Mouse (Mus musculus) heart, postnatal 36 days (tissue): ENCODE data around the gene Ppp1r2. TPM values are rescaled to one million over a fixed set of nuclear protein-coding genes. Genes with fewer than 3 reads are reported as not detected.

Experiments
- microRNA-seq, 2 experiments: library from miRNA; unstranded; fragments of <30 nt; microRNA quantifications; one replicate each; pipeline ENCODE4 v1.2.0; 2021; ENCODE audit warnings: borderline number of aligned reads in 2 of 2
- total RNA-seq, 2 experiments: library from RNA; stranded (reverse); gene quantifications; 2 replicates each; pipeline ENCODE4 v1.2.3; 2021

Gene Ppp1r2
- total RNA-seq, 2 experiments from 2014 or later: 82.1 to 83.7 TPM

Small RNA genes lying within 50 kb of the gene (microRNA-seq; reads per million reads assigned to microRNA genes)
- 0 reads per million in 2 experiments for gene Gm27415

Other genes with a start within 250 kb of the Ppp1r2 start
- 10 to 100 TPM; 11.6 to 12.5 TPM for gene Xxylt1, start 193.8 kb downstream of the Ppp1r2 start, total RNA-seq
- 10 to 100 TPM; 21.3 to 22.6 TPM for gene Acap2, start 74.0 kb downstream of the Ppp1r2 start, total RNA-seq
- gene Apod, start 39.5 kb upstream of the Ppp1r2 start, total RNA-seq: 1 to 10 TPM; 3.8 to 7.2 TPM
- gene Bdh1, start 147.0 kb upstream of the Ppp1r2 start, total RNA-seq: 10 to 100 TPM in 1 of 2 experiments, 1 to 10 TPM in 1; 7.0 to 42.5 TPM